Mouse (Mus musculus) heart, embryonic 15.5 days (tissue): ENCODE data around the gene Phox2a. TPM values are rescaled to one million over a fixed set of nuclear protein-coding genes. Genes with fewer than 3 reads are reported as not detected.

Source experiments
- ATAC-seq: fragments of 200-750 bp; cut with Nextera tagmentation; replicated peaks from 2 replicates; pipeline ENCODE4 v1.8.0; 2017; ENCODE audit warnings: low read depth, moderate TSS enrichment; ENCODE audit not compliant: insufficient number of reproducible peaks, insufficient read depth, low FRiP score
- H3K27ac ChIP-seq: fragments of 300-500 bp; sonication (generic); 2 replicates; pipeline ENCODE4 v1.5.1; 2015; ENCODE audit warnings: mild to moderate bottlenecking, inconsistent platforms
- H3K27me3 ChIP-seq: fragments of 300-500 bp; sonication (generic); 2 replicates; pipeline ENCODE4 v1.6.1; 2015; ENCODE audit warnings: inconsistent platforms
- H3K36me3 ChIP-seq: fragments of 300-500 bp; sonication (generic); 2 replicates; pipeline ENCODE4 v1.6.1; 2015; ENCODE audit warnings: mild to moderate bottlenecking, inconsistent platforms
- H3K4me1 ChIP-seq: fragments of 300-500 bp; sonication (generic); replicated peaks from 2 replicates; pipeline ENCODE4 v1.6.1; 2015; ENCODE audit warnings: inconsistent platforms
- H3K4me2 ChIP-seq: fragments of 300-500 bp; sonication (generic); 2 replicates; pipeline ENCODE4 v1.6.1; 2015; ENCODE audit warnings: inconsistent platforms, mild to moderate bottlenecking, moderate library complexity
- H3K4me3 ChIP-seq: fragments of 300-500 bp; sonication (generic); 2 replicates; pipeline ENCODE4 v1.5.1; 2015; ENCODE audit warnings: mild to moderate bottlenecking, inconsistent platforms
- H3K9ac ChIP-seq: fragments of 300-500 bp; sonication (generic); 2 replicates; pipeline ENCODE4 v1.6.1; 2015; ENCODE audit warnings: mild to moderate bottlenecking, inconsistent platforms
- H3K9me3 ChIP-seq: fragments of 300-500 bp; sonication (generic); replicated peaks from 2 replicates; pipeline ENCODE4 v1.6.1; 2016; ENCODE audit warnings: inconsistent platforms
- WGBS: fragments of 180-500 bp; shearing (Covaris S2); methylation state at CpG from one replicate; pipeline ENCODE4 v1.1.7; 2015; ENCODE audit warnings: mixed read lengths; 5-methylcytosine and 5-hydroxymethylcytosine counted together
- polyA plus RNA-seq: library from polyadenylated mRNA; unstranded; fragments of >200 nt; fragmentation: Nextera tagmentation; extraction: Ambion mirVana; gene quantifications from 2 replicates; pipeline ENCODE4 v1.2.1, GENCODE M21; 2015

Gene Phox2a
- polyA plus RNA-seq, 1 experiment from 2014 or later, result 0.39 TPM

DNA sequence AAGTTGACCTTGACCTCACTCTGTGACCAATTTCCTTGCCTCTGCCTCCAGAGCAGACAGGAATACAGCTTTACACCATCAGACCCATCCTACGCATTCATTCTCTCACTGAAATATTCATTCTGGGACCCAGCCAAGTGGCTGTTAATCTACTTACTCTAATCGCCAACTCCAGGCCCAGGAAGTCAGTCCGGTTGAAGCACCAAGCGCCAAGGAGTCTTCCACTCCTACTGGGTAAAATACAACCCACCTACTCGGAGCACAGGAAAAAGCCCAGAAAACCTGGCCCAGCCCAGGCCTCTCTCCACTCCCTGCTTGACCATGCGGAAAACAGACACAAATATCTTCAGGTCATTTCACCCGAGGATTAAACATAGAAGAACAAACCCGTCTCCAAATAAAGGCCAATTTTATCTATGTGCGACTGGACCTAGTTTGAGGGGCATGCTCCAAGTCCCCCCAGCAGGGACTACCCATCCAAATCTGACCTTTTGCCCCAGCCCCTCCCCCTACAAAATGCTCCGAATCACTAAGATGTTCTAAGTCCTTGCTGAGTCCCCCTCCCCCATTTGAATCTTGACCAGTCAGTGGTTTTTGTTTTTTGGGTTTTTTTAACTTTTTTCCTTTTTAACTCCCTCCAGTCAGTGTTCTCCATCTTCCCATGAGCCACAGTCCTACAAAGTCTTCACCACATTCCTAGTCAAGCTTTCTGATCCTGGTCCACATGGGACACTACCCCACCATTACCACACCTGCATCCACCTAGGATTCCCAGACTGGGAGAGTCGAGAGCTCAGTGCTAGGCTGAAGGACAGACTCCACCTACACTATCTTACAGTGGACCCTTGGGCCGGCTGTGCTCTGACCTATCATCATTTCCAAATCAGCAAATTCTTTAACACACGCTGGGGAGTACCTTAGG lies 50.4 kb downstream of the Phox2a start:
- H3K4me1 ChIP-seq, result peaks cover 21% of the 10 kb centered on the region
- H3K4me3 ChIP-seq, result no peak overlapping the region
- no peak overlapping the region for H3K4me2 ChIP-seq
- WGBS, result 57% methylated on average over 13 of the region's 13 CpGs
- peak overlapping the region; percentile 48 for H3K27ac ChIP-seq
- 0 out of 2 replicates have a peak, but pooled peaks have one; percentile 50 for ATAC-seq
- no peak overlapping the region for H3K9ac ChIP-seq
- no peaks in the 10 kb centered on the region for H3K36me3 ChIP-seq
- no peaks in the 10 kb centered on the region for H3K27me3 ChIP-seq
- no peaks in the 10 kb centered on the region for H3K9me3 ChIP-seq

DNA sequence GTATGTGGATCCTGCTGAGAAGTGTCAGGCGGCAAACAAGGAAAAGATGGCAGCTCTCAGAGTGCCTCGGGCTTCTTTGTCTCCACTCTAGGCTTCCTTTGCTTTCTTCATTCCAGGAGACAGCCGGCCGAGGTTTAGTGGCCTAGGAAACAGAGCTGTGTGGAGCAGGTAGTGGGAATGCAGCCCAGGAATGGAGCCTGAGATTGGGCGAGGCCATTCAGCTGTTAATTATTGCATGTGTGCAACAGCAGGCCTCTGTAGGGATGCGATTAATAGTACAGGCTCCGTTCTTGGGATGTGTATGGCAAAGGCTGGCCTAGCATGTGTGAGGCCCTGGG lies 51.0 kb downstream of the Phox2a start:
- Histone ChIP-seq H3K4me1 (peaks cover 21% of the 10 kb centered on the region), H3K9me3 (no peaks in the 10 kb centered on the region), H3K27me3 (no peaks in the 10 kb centered on the region), H3K36me3 (no peaks in the 10 kb centered on the region), H3K4me3 (no peak overlapping the region), H3K9ac (no peak overlapping the region), H3K4me2 (no peak overlapping the region), H3K27ac (no peak overlapping the region)
- ATAC-seq, result no peak
- WGBS, result 72% methylated on average over 7 of the region's 7 CpGs

DNA sequence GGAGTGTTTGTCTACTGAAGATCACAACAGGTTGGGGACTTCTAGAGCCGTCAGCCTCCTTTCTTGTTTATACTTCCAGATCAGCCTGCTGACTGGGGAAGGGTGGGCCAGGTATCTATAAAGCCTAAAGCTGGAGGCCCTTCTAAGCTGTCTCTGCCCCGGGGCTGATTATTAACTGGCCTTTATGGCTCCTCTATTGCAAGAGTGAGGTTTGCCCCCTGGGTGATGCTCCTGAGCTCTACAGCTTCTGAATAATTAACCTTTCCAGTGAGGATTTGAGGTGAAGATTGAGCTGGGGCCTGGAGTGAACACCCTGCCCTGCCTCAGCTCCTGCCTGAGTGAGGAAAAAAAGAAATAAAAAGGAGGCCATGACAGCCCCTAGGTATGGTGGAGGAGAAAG lies 52.5 kb downstream of the Phox2a start, which contains the start of gene Folr1:
Folr1 (minus strand) TSS at position 160 of the 400 bp plus-strand sequence.
- 86% methylated on average over 2 of the region's 2 CpGs for WGBS
- peaks cover 21% of the 10 kb centered on the region for H3K4me1 ChIP-seq
- no peaks in the 10 kb centered on the region for H3K9me3 ChIP-seq
- no peaks in the 10 kb centered on the region for H3K27me3 ChIP-seq
- H3K4me3 ChIP-seq, result no peak within 1 kb of the TSS
- no peak within 1 kb of the TSS for H3K4me2 ChIP-seq
- ATAC-seq, result no peak
- H3K27ac ChIP-seq, result peak within 1 kb of the TSS; percentile 11
- no peak within 1 kb of the TSS for H3K9ac ChIP-seq
- no peaks in the 10 kb centered on the region for H3K36me3 ChIP-seq

DNA sequence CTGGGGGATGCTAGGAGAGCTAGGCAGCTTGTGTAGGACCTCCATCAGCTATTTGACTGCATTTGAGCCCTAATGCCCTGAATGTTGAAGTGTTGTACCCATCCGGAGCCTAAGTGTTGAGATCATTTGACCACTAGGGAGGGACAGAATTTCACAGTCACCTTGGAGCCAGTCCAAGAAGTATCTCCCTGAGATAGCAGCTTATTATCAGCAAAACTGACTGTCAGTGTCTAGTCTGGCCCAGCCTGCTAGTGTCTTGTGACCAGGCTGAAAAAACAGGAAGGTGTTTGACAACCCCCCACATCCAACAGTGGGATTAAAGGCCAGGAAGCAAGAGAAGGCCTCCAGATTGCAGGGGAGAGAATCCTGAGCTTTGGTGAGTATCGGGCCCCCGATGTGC lies 53.2 kb downstream of the Phox2a start:
- H3K4me2 ChIP-seq, result no peak overlapping the region
- no peak overlapping the region for H3K4me3 ChIP-seq
- 37% methylated on average over 3 of the region's 3 CpGs for WGBS
- no peaks in the 10 kb centered on the region for H3K27me3 ChIP-seq
- H3K27ac ChIP-seq, result peak overlapping the region; percentile 11
- peaks cover 21% of the 10 kb centered on the region for H3K4me1 ChIP-seq
- no peak for ATAC-seq
- no peaks in the 10 kb centered on the region for H3K9me3 ChIP-seq
- no peak overlapping the region for H3K9ac ChIP-seq
- no peaks in the 10 kb centered on the region for H3K36me3 ChIP-seq

Other genes with a start within 250 kb of the Phox2a start
- gene Art2b, start 232.7 kb upstream of the Phox2a start, polyA plus RNA-seq, result 0.15 TPM in 1 of 2 replicates, not detected in the other
- gene Clpb, start 154.7 kb upstream of the Phox2a start, polyA plus RNA-seq, result 43.8 and 54.9 TPM in 2 replicates
- gene Inppl1, start 19.9 kb downstream of the Phox2a start, polyA plus RNA-seq, result 52.7 and 64.5 TPM in 2 replicates
- gene Folr2, start 38.9 kb downstream of the Phox2a start, polyA plus RNA-seq, result 1.1 and 1.9 TPM in 2 replicates
- 48.3 and 54.7 TPM in 2 replicates for gene Anapc15, start 45.4 kb downstream of the Phox2a start, polyA plus RNA-seq
- gene Folr1, start 52.5 kb downstream of the Phox2a start, polyA plus RNA-seq, result 4.3 and 6.1 TPM in 2 replicates
- 130 and 151 TPM in 2 replicates for gene Lamtor1, start 87.6 kb downstream of the Phox2a start, polyA plus RNA-seq
- 0.10 and 0.22 TPM in 2 replicates for gene Tomt, start 88.0 kb downstream of the Phox2a start, polyA plus RNA-seq
- gene Lrrc51, start 115.6 kb downstream of the Phox2a start, polyA plus RNA-seq, result 3.9 and 4.6 TPM in 2 replicates
- 40.0 and 50.0 TPM in 2 replicates for gene Numa1, start 115.8 kb downstream of the Phox2a start, polyA plus RNA-seq
- 1.5 and 2.3 TPM in 2 replicates for gene Il18bp, start 200.4 kb downstream of the Phox2a start, polyA plus RNA-seq
- 15.0 and 15.6 TPM in 2 replicates for gene Rnf121, start 247.2 kb downstream of the Phox2a start, polyA plus RNA-seq
- gene Xndc1, start 247.2 kb downstream of the Phox2a start, polyA plus RNA-seq, result 18.9 and 22.0 TPM in 2 replicates
- gene Xntrpc, start 247.4 kb downstream of the Phox2a start, polyA plus RNA-seq, result 0.67 and 0.77 TPM in 2 replicates